9 mouse cellular contexts compared by ENCODE assay signal in the genomic region with DNA sequence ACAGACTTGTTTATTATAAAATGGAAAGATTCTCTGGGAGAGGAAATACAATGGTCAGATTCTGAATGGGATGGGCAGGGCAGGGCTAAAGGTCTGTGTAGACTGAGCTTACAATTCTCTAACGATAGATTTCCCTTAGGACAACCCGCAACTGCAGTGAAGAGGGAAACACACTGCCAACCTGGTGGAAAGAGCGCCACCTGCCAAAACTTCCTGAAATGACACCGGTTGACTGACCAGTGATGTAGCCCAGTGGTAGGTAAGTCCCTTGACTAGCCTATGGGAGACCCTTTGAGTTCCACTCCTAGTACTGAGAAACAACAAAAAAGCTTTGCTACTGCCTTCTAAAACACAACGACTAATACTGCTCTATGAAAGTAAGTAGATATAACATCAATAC. TPM values are rescaled to one million over a fixed set of nuclear protein-coding genes. Genes with fewer than 3 reads are reported as not detected.
DNase-seq lines count a peak whose midpoint lies in the region; ATAC-seq and TF ChIP-seq lines count a peak whose summit lies in the region.
"Had no signal": no experiment of that assay in that cellular context is flagged by ENCODE, and none has a peak within 500 bp of the region (broad histone marks: within the 10 kb centered on the region; RNA-seq: fewer than 3 reads in every experiment).

No protein-coding gene starts in this region.

- H3K4me3 ChIP-seq in kidney, adult 2 months (ENCODE audit: insufficient read depth, low read depth, low read length), result no peak overlapping the region
- no peak overlapping the region for H3K4me3 ChIP-seq in kidney, embryonic 16.5 days (ENCODE audit: low read length)
- H3K4me3 ChIP-seq in CH12.LX (replicated peaks in 1 of 3; ENCODE audit: low read depth in 2 of 3, low read length in 2 of 3, poor library complexity in 1 of 3), result no peak overlapping the region
- H3K4me3 ChIP-seq in hindbrain, postnatal 0 days (ENCODE audit: low read length), result no peak overlapping the region
- H3K4me3 ChIP-seq: megakaryocyte, embryonic 14.5 days had no signal

- no peaks in the 10 kb centered on the region for H3K9me3 ChIP-seq in kidney, embryonic 16.5 days (ENCODE audit: low read length)
- no peaks in the 10 kb centered on the region for H3K9me3 ChIP-seq in CH12.LX (replicated peaks; ENCODE audit: low read length)
- no peaks in the 10 kb centered on the region for H3K9me3 ChIP-seq in hindbrain, postnatal 0 days (ENCODE audit: low read length)
- H3K9me3 ChIP-seq: megakaryocyte, embryonic 14.5 days had no signal

- WGBS in kidney, adult 2 months, result 21% methylated on average over 5 of the region's 5 CpGs
- 34% methylated on average over 5 of the region's 5 CpGs for WGBS in kidney, embryonic 16.5 days
- 31% methylated on average over 5 of the region's 5 CpGs for WGBS in hindbrain, postnatal 0 days

- no peak overlapping the region for H3K4me2 ChIP-seq in kidney, embryonic 16.5 days (replicated peaks; ENCODE audit: low read depth, low read length)
- H3K4me2 ChIP-seq in CH12.LX (ENCODE audit: insufficient read depth, low read depth, poor library complexity, severe bottlenecking), result no peak overlapping the region
- H3K4me2 ChIP-seq in hindbrain, postnatal 0 days (ENCODE audit: low read depth, low read length), result no peak overlapping the region

- no peak for TF ChIP-seq POLR2A in kidney, adult 2 months (IDR thresholded peaks at IDR 0.05; ENCODE audit: low read depth, low read length)
- no peak for TF ChIP-seq POLR2A in CH12.LX (IDR thresholded peaks at IDR 0.05; ENCODE audit: low read depth, low read length)

- H3K27me3 ChIP-seq in kidney, adult 2 months (replicated peaks; ENCODE audit: control insufficient read depth, insufficient read depth, low read length), result no peaks in the 10 kb centered on the region
- H3K27me3 ChIP-seq in kidney, embryonic 16.5 days (ENCODE audit: insufficient read depth, low read length), result no peaks in the 10 kb centered on the region
- H3K27me3 ChIP-seq in CH12.LX (replicated peaks), result no peaks in the 10 kb centered on the region
- H3K27me3 ChIP-seq in hindbrain, postnatal 0 days (ENCODE audit: insufficient read depth, low read length), result no peaks in the 10 kb centered on the region
- H3K27me3 ChIP-seq: megakaryocyte, embryonic 14.5 days had no signal

- peaks cover 34% of the 10 kb centered on the region for H3K79me2 ChIP-seq in CH12.LX (replicated peaks; ENCODE audit: control insufficient read depth, extremely low read depth, insufficient read depth, poor library complexity, severe bottlenecking)

- TF ChIP-seq CTCF in kidney, adult 2 months (conservative IDR thresholded peaks at IDR 0.05; ENCODE audit: insufficient read depth, insufficient read length, low read depth, low read length), result peak; percentile 66
- peak; percentile 76 for TF ChIP-seq CTCF in CH12.LX (conservative IDR thresholded peaks at IDR 0.05 in 1 of 2, IDR thresholded peaks at IDR 0.05 in 1 of 2; ENCODE audit: low read depth in 2 of 2, low read length in 2 of 2)
- peak; percentile 66 for TF ChIP-seq CTCF in hindbrain, postnatal 0 days (IDR thresholded peaks at IDR 0.05; ENCODE audit: low read depth)

- H3K9ac ChIP-seq in kidney, embryonic 16.5 days (replicated peaks; ENCODE audit: low read length), result no peak overlapping the region
- H3K9ac ChIP-seq in CH12.LX (ENCODE audit: insufficient read depth, low read depth), result no peak overlapping the region
- H3K9ac ChIP-seq in hindbrain, postnatal 0 days (replicated peaks; ENCODE audit: low read length), result no peak overlapping the region

- H3K36me3 ChIP-seq in kidney, adult 2 months (ENCODE audit: control insufficient read depth, insufficient read depth, low read length), result no peaks in the 10 kb centered on the region
- H3K36me3 ChIP-seq in kidney, embryonic 16.5 days (ENCODE audit: insufficient read depth, low read length), result peaks cover 3% of the 10 kb centered on the region
- H3K36me3 ChIP-seq in CH12.LX (replicated peaks in 1 of 2; ENCODE audit: control insufficient read depth in 1 of 2, insufficient read depth in 1 of 2, low read length in 1 of 2), result peaks cover 14 to 44% of the 10 kb centered on the region in 2 experiments
- H3K36me3 ChIP-seq in hindbrain, postnatal 0 days (ENCODE audit: insufficient read depth, low read length), result peaks cover under 1% of the 10 kb centered on the region; the same call in 1 of the 2 replicates

- no peak for TF ChIP-seq EP300 in CH12.LX (IDR thresholded peaks at IDR 0.05; ENCODE audit: low read length)

- H3K4me1 ChIP-seq in kidney, adult 2 months (ENCODE audit: control insufficient read depth, insufficient read depth, low read length), result peaks cover 3% of the 10 kb centered on the region; the same call in 1 of the 2 replicates
- H3K4me1 ChIP-seq in kidney, embryonic 16.5 days (ENCODE audit: insufficient read depth, low read length), result peaks cover 22% of the 10 kb centered on the region
- H3K4me1 ChIP-seq in CH12.LX (ENCODE audit: control insufficient read depth in 1 of 2, insufficient read depth in 2 of 2), result peaks cover 10 to 59% of the 10 kb centered on the region in 2 experiments
- H3K4me1 ChIP-seq in hindbrain, postnatal 0 days (ENCODE audit: insufficient read depth, low read length), result no peaks in the 10 kb centered on the region

- intact Hi-C loops in gastrocnemius, postnatal 14 days (cut with DNase I; ENCODE audit: low total_unique reads), result loop anchor here (10.0 kb wide), 1 partner anchor 243 kb away; no protein-coding TSS in a partner anchor

- peak; percentile 49 for TF ChIP-seq RAD21 in CH12.LX (IDR thresholded peaks at IDR 0.05; ENCODE audit: low read depth, low read length)

- dilution Hi-C loops in CH12.LX (cut with MboI; ENCODE audit: extremely low pct_ligation_motif_present, extremely low pct_unique_long_range_greater_than_20kb, low sequenced_read_pairs), result no loop called here

- no peak for ATAC-seq in kidney, embryonic 16.5 days (ENCODE audit: low FRiP score, low TSS enrichment)
- no peak for ATAC-seq in hindbrain, postnatal 0 days
- peak; percentile 47 for ATAC-seq in megakaryocyte, adult 5-6 weeks (ENCODE audit: poor library complexity, severe bottlenecking)

- no peak overlapping the region for H3K27ac ChIP-seq in kidney, adult 2 months (ENCODE audit: insufficient read depth, low read depth, low read length)
- no peak overlapping the region for H3K27ac ChIP-seq in kidney, embryonic 16.5 days (ENCODE audit: low read length)
- no peak overlapping the region for H3K27ac ChIP-seq in CH12.LX (ENCODE audit: insufficient read depth, low read depth)
- H3K27ac ChIP-seq in hindbrain, postnatal 0 days, result no peak overlapping the region

- peak; percentile 50 for DNase-seq in kidney, adult 2 months
- peak; percentile 75 for DNase-seq in 3T3-L1 (ENCODE audit: low read depth, low spot score)
- peak; percentile 61 for DNase-seq in CH12.LX (ENCODE audit: extremely low read depth)
- DNase-seq in cerebellum, adult 11-12 months, result peak; percentile 27
- peak; percentile 62 for DNase-seq in hindbrain, postnatal 0 days (ENCODE audit: low spot score)
- no peak for DNase-seq in gastrocnemius, postnatal 14 days

- in situ Hi-C loops in CH12.LX (cut with MboI; ENCODE audit: low pct_ligation_motif_present, low pct_unique_long_range_greater_than_20kb, low sequenced_read_pairs), result no loop called here

TF ChIP-seq in CH12.LX, 34 proteins besides CTCF, POLR2A, EP300 and RAD21:
- TF ChIP-seq USF2 (conservative IDR thresholded peaks at IDR 0.05; ENCODE audit: low read depth, low read length), result no peak
- TF ChIP-seq SMC3 (IDR thresholded peaks at IDR 0.05; ENCODE audit: low read depth, low read length), result peak; percentile 55
- TF ChIP-seq ELF1 (IDR thresholded peaks at IDR 0.05; ENCODE audit: low read depth, low read length), result peak; percentile 66

RNA-seq across cellular contexts. Expression of gene Coq2, which starts 3.5 kb away (rescaled TPM):
- 100 and 111 TPM in 2 replicates for polyA plus RNA-seq in kidney, adult 2 months (2012; rRNA removed)
- polyA plus RNA-seq in kidney, embryonic 16.5 days (2015; fragmentation: Nextera tagmentation; extraction: Ambion mirVana), result 68.5 and 70.3 TPM in 2 replicates
- total RNA-seq in CH12.LX (2012; rRNA removed) (49.1 and 53.9 TPM in 2 replicates), CH12.LX (2014; rRNA removed) (50.1 and 51.0 TPM in 2 replicates)
- polyA plus RNA-seq in CH12.LX (2012; ENCODE audit: insufficient read length, low read depth), result 50.9 and 56.5 TPM in 2 replicates
- 79.9 and 97.5 TPM in 2 replicates for total RNA-seq in hindbrain, postnatal 0 days (2014; rRNA removed)
- 61.6 and 65.2 TPM in 2 replicates for polyA plus RNA-seq in hindbrain, postnatal 0 days (2015; fragmentation: Nextera tagmentation; extraction: Ambion mirVana)
- total RNA-seq in megakaryocyte, adult 5-6 weeks (2015), result 20.9 and 21.0 TPM in 2 replicates
- 20.1 and 22.5 TPM in 2 replicates for total RNA-seq in megakaryocyte, adult 5-6 weeks (2017)
- 10 to 100 TPM; 39.8 to 41.0 TPM for total RNA-seq in gastrocnemius, postnatal 14 days (2021)

RNA-seq across cellular contexts. Expression of gene Hpse, which starts 48.1 kb away (rescaled TPM):
- polyA plus RNA-seq in kidney, adult 2 months (2012; rRNA removed), result 0.43 and 1.1 TPM in 2 replicates
- 4.0 and 4.5 TPM in 2 replicates for polyA plus RNA-seq in kidney, embryonic 16.5 days (2015; fragmentation: Nextera tagmentation; extraction: Ambion mirVana)
- 8.0 and 9.5 TPM in 2 replicates for total RNA-seq in CH12.LX (2012; rRNA removed)
- 3.8 and 4.0 TPM in 2 replicates for total RNA-seq in CH12.LX (2014; rRNA removed)
- polyA plus RNA-seq in CH12.LX (2012; ENCODE audit: insufficient read length, low read depth), result 3.3 and 3.7 TPM in 2 replicates
- 1.3 and 1.7 TPM in 2 replicates for total RNA-seq in hindbrain, postnatal 0 days (2014; rRNA removed)
- polyA plus RNA-seq in hindbrain, postnatal 0 days (2015; fragmentation: Nextera tagmentation; extraction: Ambion mirVana), result 0.79 and 0.91 TPM in 2 replicates
- total RNA-seq in megakaryocyte, adult 5-6 weeks (2015), result 84.1 and 95.3 TPM in 2 replicates
- total RNA-seq in megakaryocyte, adult 5-6 weeks (2017), result 93.8 and 102 TPM in 2 replicates
- under 1 TPM; 0.51 to 0.88 TPM for total RNA-seq in gastrocnemius, postnatal 14 days (2021)

Comparison
In these comparisons a context has a peak if more than half of its experiments do, and no peak if none do; other contexts are left out.
1. RNA of gene Hpse, which starts 48.1 kb away (total RNA-seq): 84.1 to 102 TPM in megakaryocyte, adult 5-6 weeks; 3.8 to 9.5 TPM in CH12.LX, 1.3 to 1.7 TPM in hindbrain, postnatal 0 days and 0.51 to 0.88 TPM in gastrocnemius, postnatal 14 days; every median in the first group is over 4 times any median in the second.
2. Peak in every context shown above with its lines, with median percentiles within 50 percentile points of each other: CTCF ChIP-seq.